Mouse (Mus musculus) intestine, embryonic 14.5 days (tissue): Measurements from ENCODE around the gene Cxcr1. TPM values are rescaled to one million over a fixed set of nuclear protein-coding genes. Genes with fewer than 3 reads are reported as not detected.

Experiments used
- ATAC-seq: fragments of 200-750 bp; cut with Nextera tagmentation; replicated peaks from 2 replicates; pipeline ENCODE4 v1.8.0; 2017; ENCODE audit warnings: low read depth, moderate number of reproducible peaks, moderate TSS enrichment, moderate library complexity; ENCODE audit not compliant: low FRiP score, low TSS enrichment
- DNase-seq: peaks from one replicate; pipeline ENCODE4 v3.0.0-alpha.2; 2018; ENCODE audit warnings: low spot score
- H3K27ac ChIP-seq: fragments of 300-500 bp; sonication (generic); 2 replicates; pipeline ENCODE4 v1.5.1; 2014; ENCODE audit warnings: low read depth, mild to moderate bottlenecking, control low read depth
- H3K27me3 ChIP-seq: fragments of 300-500 bp; sonication (generic); replicated peaks from 2 replicates; pipeline ENCODE4 v1.6.1; 2014; ENCODE audit warnings: low read length, control low read depth; ENCODE audit not compliant: control insufficient read depth, insufficient read depth
- H3K36me3 ChIP-seq: fragments of 300-500 bp; sonication (generic); 2 replicates; pipeline ENCODE4 v1.6.1; 2014; ENCODE audit warnings: low read length, control low read depth; ENCODE audit not compliant: control insufficient read depth, insufficient read depth
- H3K4me1 ChIP-seq: fragments of 300-500 bp; sonication (generic); replicated peaks from 2 replicates; pipeline ENCODE4 v1.6.1; 2014; ENCODE audit warnings: low read length, control low read depth, mixed read lengths; ENCODE audit not compliant: control insufficient read depth, insufficient read depth
- H3K4me2 ChIP-seq: fragments of 300-500 bp; sonication (generic); 2 replicates; pipeline ENCODE4 v1.6.1; 2014; ENCODE audit warnings: low read length
- H3K4me3 ChIP-seq: fragments of 300-500 bp; sonication (generic); 2 replicates; pipeline ENCODE4 v1.5.1; 2014; ENCODE audit warnings: low read depth, low read length, control low read depth, mixed read lengths
- H3K9ac ChIP-seq: fragments of 300-500 bp; sonication (generic); 2 replicates; pipeline ENCODE4 v1.6.1; 2014; ENCODE audit warnings: mild to moderate bottlenecking, low read length
- H3K9me3 ChIP-seq: fragments of 300-500 bp; sonication (generic); 2 replicates; pipeline ENCODE4 v1.6.1; 2016; ENCODE audit warnings: low read length, control low read depth; ENCODE audit not compliant: control insufficient read depth
- WGBS: fragments of 180-500 bp; shearing (Covaris S2); extraction: QIAGEN DNeasy Blood & Tissue Kit; methylation state at CpG from one replicate; pipeline ENCODE4 v1.1.7; 2014; 5-methylcytosine and 5-hydroxymethylcytosine counted together
- polyA plus RNA-seq: library from polyadenylated mRNA; unstranded; fragments of >200 nt; fragmentation: Nextera tagmentation; extraction: Ambion mirVana; gene quantifications from 2 replicates; pipeline ENCODE4 v1.2.1, GENCODE M21; 2014

Gene Cxcr1
- polyA plus RNA-seq = not detected in 2 replicates

GRCm38 (mm10) chr1:74194445-74194844, at the start of gene Cxcr1:
Cxcr1 (minus strand) TSS chr1:74194631.
- H3K4me2 ChIP-seq = no peak within 1 kb of the TSS
- 0 out of 2 replicates have a peak, but pooled peaks cover 3% of the 10 kb centered on the region for H3K4me1 ChIP-seq
- H3K9me3 ChIP-seq = no peaks in the 10 kb centered on the region
- H3K27me3 ChIP-seq = no peaks in the 10 kb centered on the region
- no peak within 1 kb of the TSS for H3K9ac ChIP-seq
- no peaks in the 10 kb centered on the region for H3K36me3 ChIP-seq
- DNase-seq (no peak), ATAC-seq (no peak)
- 75% methylated on average over 8 of the region's 8 CpGs for WGBS
- no peak within 1 kb of the TSS for H3K27ac ChIP-seq
- H3K4me3 ChIP-seq = no peak within 1 kb of the TSS

DNA sequence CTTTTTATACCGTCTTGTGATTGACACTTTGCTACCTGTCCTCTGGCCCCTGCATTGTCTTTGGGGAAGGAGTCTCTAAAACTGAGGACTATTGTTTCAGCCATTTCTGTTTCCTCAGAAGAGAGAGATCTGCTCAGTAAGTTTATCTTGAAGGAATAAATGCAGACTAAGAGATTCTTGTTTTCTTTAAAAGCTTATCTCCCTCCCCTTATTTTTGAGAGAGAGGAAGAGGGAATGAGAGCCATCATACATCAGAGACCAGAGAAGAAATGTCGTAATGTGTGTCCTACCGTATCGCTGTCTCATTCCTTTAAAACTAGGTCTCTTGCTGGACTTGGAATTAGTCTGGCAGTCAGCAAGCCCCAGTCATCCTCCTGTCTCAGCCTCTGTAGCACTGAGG, 46.4 kb upstream of the Cxcr1 start:
- Histone ChIP-seq H3K4me2 (peak overlapping the region; percentile 74), H3K36me3 (no peaks in the 10 kb centered on the region; the same call in 1 of the 2 replicates), H3K27ac (peak overlapping the region; percentile 76), H3K27me3 (no peaks in the 10 kb centered on the region), H3K9me3 (no peaks in the 10 kb centered on the region), H3K4me3 (0 out of 2 replicates have a peak overlapping the region, but pooled peaks have one; percentile 0), H3K9ac (no peak overlapping the region), H3K4me1 (peaks cover 48% of the 10 kb centered on the region)
- 48% methylated on average over 4 of the region's 4 CpGs for WGBS
- ATAC-seq (no peak), DNase-seq (no peak)

GRCm38 (mm10) chr1:74240311-74240710, 45.9 kb upstream of the Cxcr1 start:
- Histone ChIP-seq H3K27ac (peak overlapping the region; percentile 76), H3K4me1 (peaks cover 48% of the 10 kb centered on the region), H3K9me3 (no peaks in the 10 kb centered on the region), H3K4me2 (peak overlapping the region; percentile 74), H3K4me3 (0 out of 2 replicates have a peak overlapping the region, but pooled peaks have one; percentile 0), H3K9ac (no peak overlapping the region), H3K27me3 (no peaks in the 10 kb centered on the region), H3K36me3 (no peaks in the 10 kb centered on the region)
- DNase-seq (peak; percentile 67), ATAC-seq (no peak)
- 23% methylated on average over 6 of the region's 6 CpGs for WGBS

- peak overlapping the region; percentile 74 for H3K4me2 ChIP-seq
- DNase-seq (no peak), ATAC-seq (no peak)
- no peaks in the 10 kb centered on the region for H3K9me3 ChIP-seq
- no peaks in the 10 kb centered on the region for H3K27me3 ChIP-seq
- peak overlapping the region; percentile 99; the same call in 1 of the 2 replicates for H3K4me3 ChIP-seq
- H3K36me3 ChIP-seq = no peaks in the 10 kb centered on the region
- peak overlapping the region; percentile 76 for H3K27ac ChIP-seq
- H3K4me1 ChIP-seq = peaks cover 48% of the 10 kb centered on the region
- 39% methylated on average over 11 of the region's 11 CpGs for WGBS
- peak overlapping the region; percentile 30; the same call in 1 of the 2 replicates for H3K9ac ChIP-seq
Observed at GRCm38 (mm10) chr1:74239618-74240017, 45.2 kb upstream of the Cxcr1 start.

GRCm38 (mm10) chr1:74239162-74239561, 44.7 kb upstream of the Cxcr1 start:
- Histone ChIP-seq H3K4me3 (peak overlapping the region; percentile 99), H3K27ac (peak overlapping the region; percentile 64), H3K9me3 (no peaks in the 10 kb centered on the region), H3K27me3 (no peaks in the 10 kb centered on the region), H3K9ac (peak overlapping the region; percentile 13; the same call in 1 of the 2 replicates), H3K4me1 (peaks cover 44% of the 10 kb centered on the region), H3K4me2 (peak overlapping the region; percentile 74), H3K36me3 (no peaks in the 10 kb centered on the region)
- DNase-seq = peak; percentile 53
- WGBS = 18% methylated on average over 7 of the region's 7 CpGs
- ATAC-seq = no peak

DNA sequence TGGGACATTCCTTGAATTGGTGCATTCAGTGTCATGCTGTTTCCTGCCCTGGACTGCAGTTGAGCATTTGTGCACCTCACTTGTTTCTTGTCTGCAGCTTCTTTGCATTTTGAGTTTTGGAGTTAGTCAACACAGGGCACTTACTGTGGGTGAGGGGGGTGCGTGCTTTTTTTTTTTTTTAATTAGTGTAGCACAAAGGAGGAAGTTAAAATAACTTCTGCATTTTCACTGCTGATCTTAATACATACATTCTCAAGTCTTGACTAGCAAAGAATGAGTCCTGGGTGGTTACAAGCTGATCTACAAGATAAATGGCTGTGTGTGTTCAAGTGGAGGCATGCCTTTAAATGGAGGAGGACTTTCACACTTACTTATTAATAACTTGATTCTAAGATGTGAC, 43.7 kb upstream of the Cxcr1 start:
- H3K27ac ChIP-seq = no peak overlapping the region
- H3K4me1 ChIP-seq = peaks cover 37% of the 10 kb centered on the region
- no peak for ATAC-seq
- peak overlapping the region; percentile 99 for H3K4me3 ChIP-seq
- DNase-seq = no peak
- no peaks in the 10 kb centered on the region for H3K27me3 ChIP-seq
- no peaks in the 10 kb centered on the region for H3K9me3 ChIP-seq
- peak overlapping the region; percentile 74 for H3K4me2 ChIP-seq
- WGBS = 50% methylated on average over 1 of the region's 1 CpGs
- H3K9ac ChIP-seq = peak overlapping the region; percentile 95
- no peaks in the 10 kb centered on the region for H3K36me3 ChIP-seq

- Histone ChIP-seq H3K4me2 (peak overlapping the region; percentile 74), H3K4me3 (peak overlapping the region; percentile 99), H3K36me3 (no peaks in the 10 kb centered on the region), H3K27me3 (no peaks in the 10 kb centered on the region), H3K27ac (peak overlapping the region; percentile 91), H3K9ac (peak overlapping the region; percentile 95), H3K9me3 (no peaks in the 10 kb centered on the region), H3K4me1 (peaks cover 37% of the 10 kb centered on the region)
- DNase-seq (no peak), ATAC-seq (no peak)
- WGBS = 23% methylated on average over 5 of the region's 5 CpGs
Observed at GRCm38 (mm10) chr1:74237671-74238070, 43.2 kb upstream of the Cxcr1 start.

DNA sequence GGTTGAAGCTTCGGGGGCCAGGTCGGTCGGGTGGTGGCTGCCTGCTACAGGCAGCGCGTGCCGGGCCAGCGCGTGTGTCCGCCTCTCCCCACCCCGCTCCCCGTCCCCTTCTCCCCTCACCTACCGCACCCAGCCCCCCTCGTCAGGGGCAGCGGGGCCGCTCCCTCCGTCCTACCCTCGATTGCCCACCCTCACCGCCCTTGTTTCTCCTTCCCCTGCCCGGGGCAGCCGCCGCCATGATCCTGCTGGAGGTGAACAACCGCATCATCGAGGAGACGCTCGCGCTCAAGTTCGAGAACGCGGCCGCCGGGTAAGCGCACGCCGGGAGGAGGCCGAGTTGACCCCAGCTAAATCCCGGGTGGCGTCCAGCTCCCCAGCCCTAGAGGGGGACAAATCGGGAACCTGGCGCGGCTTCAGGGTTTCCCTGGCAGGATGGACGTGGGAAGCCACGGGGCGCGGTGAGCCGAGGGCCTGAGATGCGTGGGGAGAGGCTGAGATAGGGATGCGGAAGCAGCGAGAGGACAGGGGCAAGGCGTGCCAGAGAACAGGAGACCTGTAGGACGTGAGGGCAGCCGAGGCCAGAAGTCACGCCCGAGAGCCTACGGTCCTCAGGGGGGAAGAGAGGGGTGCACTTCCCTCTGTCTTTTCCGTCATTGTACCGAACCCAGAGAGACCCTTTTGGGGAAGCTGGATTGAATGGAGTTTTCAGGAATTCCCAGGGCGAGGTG, 42.3 kb upstream of the Cxcr1 start:
- peak overlapping the region; percentile 74 for H3K4me2 ChIP-seq
- DNase-seq = no peak
- peak overlapping the region; percentile 91 for H3K27ac ChIP-seq
- no peaks in the 10 kb centered on the region for H3K27me3 ChIP-seq
- H3K4me3 ChIP-seq = peak overlapping the region; percentile 99
- H3K4me1 ChIP-seq = peaks cover 37% of the 10 kb centered on the region
- under 1% methylated on average over 48 of the region's 57 CpGs for WGBS
- H3K9ac ChIP-seq = peak overlapping the region; percentile 95
- no peaks in the 10 kb centered on the region for H3K9me3 ChIP-seq
- peak; percentile 34 for ATAC-seq
- no peaks in the 10 kb centered on the region for H3K36me3 ChIP-seq
